Mouse (Mus musculus): ENCODE measurements around the gene Usp24. TPM values are rescaled to one million over a fixed set of nuclear protein-coding genes. Genes with fewer than 3 reads are reported as not detected.

Usp24 gene
- total and polyA plus RNA-seq, 3 experiments, result 27.0 to 40.8 (median 31.9) TPM

- no peak for TF ChIP-seq TBP (IDR thresholded peaks at IDR 0.05; ENCODE audit: low read depth, low read length)
- TF ChIP-seq MAFK (IDR thresholded peaks at IDR 0.05; ENCODE audit: borderline replicate concordance, low read depth, low read length), result no peak
Measured at GRCm38 (mm10) chr4:106315921-106316350, at the start of gene Usp24 (continued).

DNA sequence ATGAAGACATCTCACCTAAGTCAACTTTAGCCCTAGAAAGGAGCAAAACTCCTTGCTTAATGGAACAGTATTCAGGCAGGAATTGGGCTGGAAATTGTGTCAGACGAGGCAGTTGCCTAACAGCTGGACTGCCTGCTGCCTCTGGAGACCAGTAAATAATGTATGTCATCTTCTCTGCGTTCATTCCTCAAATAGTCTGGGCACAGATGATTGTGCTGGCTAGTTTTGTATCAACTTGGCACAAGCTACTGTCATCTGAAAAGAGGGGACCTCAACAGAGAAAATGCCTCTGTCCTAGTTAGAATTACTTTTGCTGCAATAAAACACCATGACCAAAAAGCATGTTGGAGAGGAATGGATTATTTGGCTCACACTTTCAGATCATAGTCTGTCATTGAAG lies 39.1 kb upstream of the Usp24 start:
- DNase-seq (ENCODE audit: low read depth, low spot score), result no peak
- TF ChIP-seq MYC (IDR thresholded peaks at IDR 0.05; ENCODE audit: low read depth, low read length), result no peak
- no peak for TF ChIP-seq ETS1 (IDR thresholded peaks at IDR 0.05; ENCODE audit: low read depth, low read length)
- no peak for TF ChIP-seq RCOR1 (IDR thresholded peaks at IDR 0.05; ENCODE audit: low read depth, low read length)
- no peak for TF ChIP-seq ELF1 (IDR thresholded peaks at IDR 0.05; ENCODE audit: low read depth, low read length)
- TF ChIP-seq RAD21 (IDR thresholded peaks at IDR 0.05; ENCODE audit: low read depth, low read length), result no peak
- TF ChIP-seq HCFC1 (IDR thresholded peaks at IDR 0.05; ENCODE audit: low read depth, low read length), result no peak
- TF ChIP-seq POLR2AphosphoS2 (IDR thresholded peaks at IDR 0.05; ENCODE audit: low read length), result no peak
- TF ChIP-seq ZMIZ1 (IDR thresholded peaks at IDR 0.05; ENCODE audit: low read depth, low read length), result no peak
- no peak for TF ChIP-seq MAFK (IDR thresholded peaks at IDR 0.05; ENCODE audit: borderline replicate concordance, low read depth, low read length)
- no peak for TF ChIP-seq TBP (IDR thresholded peaks at IDR 0.05; ENCODE audit: low read depth, low read length)
- no peak for TF ChIP-seq NRF1 (IDR thresholded peaks at IDR 0.05; ENCODE audit: insufficient read depth, low read depth, low read length, poor library complexity, severe bottlenecking)
- TF ChIP-seq MYB (IDR thresholded peaks at IDR 0.05; ENCODE audit: low read depth, low read length), result no peak
- no peak for TF ChIP-seq POLR2AphosphoS5 (IDR thresholded peaks at IDR 0.05; ENCODE audit: borderline replicate concordance, low read depth, low read length)
- no peak for TF ChIP-seq E2F4 (IDR thresholded peaks at IDR 0.05; ENCODE audit: borderline replicate concordance, low read depth, low read length)
- TF ChIP-seq MEF2A (IDR thresholded peaks at IDR 0.05; ENCODE audit: extremely low read depth, insufficient replicate concordance, low read depth, low read length, poor library complexity, severe bottlenecking), result no peak
- TF ChIP-seq NELFE (IDR thresholded peaks at IDR 0.05; ENCODE audit: low read depth, low read length), result no peak
- no peak for TF ChIP-seq ZC3H11A (IDR thresholded peaks at IDR 0.05; ENCODE audit: low read depth, low read length)
- TF ChIP-seq USF1 (IDR thresholded peaks at IDR 0.05; ENCODE audit: low read depth, low read length), result no peak
- TF ChIP-seq MXI1 (IDR thresholded peaks at IDR 0.05; ENCODE audit: low read depth, low read length), result no peak
- no peaks in the 10 kb centered on the region; a peak in 1 of 4 replicates for H3K36me3 ChIP-seq (ENCODE audit: control insufficient read depth in 1 of 2, insufficient read depth in 2 of 2, low read length in 2 of 2)
- H3K27me3 ChIP-seq (ENCODE audit: control insufficient read depth in 1 of 2, insufficient read depth in 2 of 2, low read length in 2 of 2), result no peaks in the 10 kb centered on the region
- no peak overlapping the region for H3K27ac ChIP-seq (ENCODE audit: control insufficient read depth, low read depth, low read length)
- H3K79me2 ChIP-seq (ENCODE audit: control insufficient read depth, insufficient read depth, low read length, poor library complexity), result no peaks in the 10 kb centered on the region
- no peak overlapping the region for H3K4me3 ChIP-seq (ENCODE audit: control insufficient read depth in 1 of 2, insufficient read depth in 1 of 2, low read depth in 2 of 2, low read length in 2 of 2)
- no peaks in the 10 kb centered on the region for H3K9me3 ChIP-seq (replicated peaks; ENCODE audit: insufficient read depth, low read length)
- H3K4me1 ChIP-seq (ENCODE audit: control insufficient read depth in 1 of 2, insufficient read depth in 2 of 2, low read length in 2 of 2), result peaks cover 0 to 8% of the 10 kb centered on the region in 2 experiments; a peak in 3 of 4 replicates
- no peak overlapping the region for H3K9ac ChIP-seq (ENCODE audit: control insufficient read depth, low read depth, low read length, poor library complexity, severe bottlenecking)
